Mouse (Mus musculus) frontal cortex, postnatal 10 days (tissue): ENCODE measurements around the gene Slc16a12.
A peak's percentile ranks its signal among the peaks of the same experiment; 100 is the strongest.
"Not testable (repeated sequence)": the region's sequence is repeated elsewhere in the genome, so short reads cannot be mapped to it uniquely, and the experiment has no call there.

ENCODE experiments used
- DNase-seq, 2 experiments: peaks; one replicate each; pipeline ENCODE4 v3.0.0; 2022; ENCODE audit warnings: low spot score in 2 of 2, mixed read lengths in 1 of 2

The Slc16a12 gene

GRCm38 (mm10) chr19:34673476-34673875 lies 73.6 kb downstream of the Slc16a12 start:
- DNase-seq: no peak

- peak; percentile 7 to 56 for DNase-seq
Measured at GRCm38 (mm10) chr19:34666127-34666526, 81.0 kb downstream of the Slc16a12 start.

GRCm38 (mm10) chr19:34662740-34663139 lies 84.3 kb downstream of the Slc16a12 start:
- DNase-seq: no peak

- DNase-seq: peak; percentile 9 to 30
Measured at GRCm38 (mm10) chr19:34662067-34662507, 85.0 kb downstream of the Slc16a12 start.

GRCm38 (mm10) chr19:34656511-34657298 lies 90.4 kb downstream of the Slc16a12 start:
- no peak for DNase-seq

- DNase-seq: no peak
Measured at GRCm38 (mm10) chr19:34655227-34655805, 91.8 kb downstream of the Slc16a12 start.

GRCm38 (mm10) chr19:34650997-34651396 lies 96.1 kb downstream of the Slc16a12 start:
- no peak for DNase-seq

GRCm38 (mm10) chr19:34650276-34650675 lies 96.8 kb downstream of the Slc16a12 start:
- no peak for DNase-seq

GRCm38 (mm10) chr19:34647630-34648029 lies 99.5 kb downstream of the Slc16a12 start:
- not testable (repeated sequence) for DNase-seq

- no peak for DNase-seq
Measured at GRCm38 (mm10) chr19:34642616-34643015, 104.5 kb downstream of the Slc16a12 start.

GRCm38 (mm10) chr19:34640623-34641022 lies 106.5 kb downstream of the Slc16a12 start, which contains the start of the genes Ifit1bl2 and Ifit1:
Gene Ifit1bl2, minus strand, starts transcription at chr19:34640743.
Gene Ifit1, plus strand, starts transcription at chr19:34640871.
- no peak for DNase-seq

GRCm38 (mm10) chr19:34636933-34637557 lies 110.0 kb downstream of the Slc16a12 start:
- DNase-seq: peak in 1 of 2 experiments; percentile 47

- no peak for DNase-seq
Measured at GRCm38 (mm10) chr19:34633484-34633883, 113.6 kb downstream of the Slc16a12 start.

- no peak for DNase-seq
Measured at GRCm38 (mm10) chr19:34631487-34631886, 115.6 kb downstream of the Slc16a12 start.

GRCm38 (mm10) chr19:34627496-34627895 lies 119.6 kb downstream of the Slc16a12 start:
- DNase-seq: no peak

GRCm38 (mm10) chr19:34624663-34625062 lies 122.4 kb downstream of the Slc16a12 start:
- no peak for DNase-seq

- no peak for DNase-seq
Measured at GRCm38 (mm10) chr19:34623781-34624180, 123.3 kb downstream of the Slc16a12 start.

- no peak for DNase-seq
Measured at GRCm38 (mm10) chr19:34620871-34621270, 126.2 kb downstream of the Slc16a12 start.
